Mouse (Mus musculus) megakaryocyte, adult 5-6 weeks (primary cell): ENCODE measurements around the gene Ets2. TPM values are rescaled to one million over a fixed set of nuclear protein-coding genes. Genes with fewer than 3 reads are reported as not detected.
"Not testable (repeated sequence)": the region's sequence is repeated elsewhere in the genome, so short reads cannot be mapped to it uniquely, and the experiment has no call there.

ENCODE experiments used
- ATAC-seq: 2 replicates; pipeline ENCODE4 v1.8.0; 2016; ENCODE audit warnings: mild to moderate bottlenecking, inconsistent platforms; ENCODE audit not compliant: poor library complexity, severe bottlenecking
- total RNA-seq, 2 experiments: library from RNA; stranded (forward) in 1 of 2; stranded (reverse) in 1 of 2; fragments of 153-499, 151-499 nt in 1 of 2; fragments of 221-1000, 200-1000 nt in 1 of 2; gene quantifications; 2 replicates each; pipeline versions ENCODE4 v1.2.3 to v1.2.4; 2015 to 2017

Gene Ets2
- total RNA-seq, 2 experiments from 2014 or later: 5.9 to 7.6 TPM

DNA sequence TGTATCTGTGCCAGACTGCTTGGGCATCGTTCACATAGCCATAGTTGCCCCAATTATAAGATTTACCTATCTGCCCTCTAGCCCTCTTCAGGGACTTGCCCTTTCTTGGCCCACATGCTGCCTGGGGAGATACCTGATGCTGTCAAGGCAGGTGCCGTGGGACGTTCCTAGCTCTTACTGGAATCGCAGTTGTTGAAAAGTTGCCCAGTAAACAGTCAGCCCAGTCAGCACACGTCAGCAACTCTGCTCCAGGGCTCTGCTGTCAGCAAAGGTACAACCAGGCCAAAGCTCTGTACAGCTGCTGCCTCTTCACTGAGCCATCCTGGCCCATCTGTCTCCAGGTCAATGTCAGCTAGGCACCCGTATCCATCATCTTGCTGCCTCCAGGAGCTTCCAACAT is 61.3 kb downstream of the Ets2 start:
- ATAC-seq: no peak

DNA sequence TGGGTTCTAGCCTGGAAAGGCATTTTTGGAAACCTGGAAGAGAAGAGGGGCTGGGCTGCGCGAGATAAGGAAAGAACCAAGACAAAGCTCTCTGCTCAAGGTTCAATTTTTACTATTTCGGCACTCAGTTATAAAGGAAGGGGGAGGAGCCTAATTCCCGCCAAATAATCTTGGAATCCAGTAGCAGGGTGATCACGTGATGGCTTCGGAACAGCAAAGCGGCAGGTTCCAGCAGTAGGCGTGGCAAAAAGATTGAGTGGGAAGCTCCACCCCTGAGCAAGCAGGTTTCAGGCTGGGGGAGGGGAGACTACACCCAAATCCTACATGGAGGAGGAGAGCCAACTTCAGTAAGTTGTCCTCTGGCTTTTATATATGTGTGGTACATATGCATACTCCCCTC is 62.2 kb downstream of the Ets2 start:
- ATAC-seq: not testable (repeated sequence)

DNA sequence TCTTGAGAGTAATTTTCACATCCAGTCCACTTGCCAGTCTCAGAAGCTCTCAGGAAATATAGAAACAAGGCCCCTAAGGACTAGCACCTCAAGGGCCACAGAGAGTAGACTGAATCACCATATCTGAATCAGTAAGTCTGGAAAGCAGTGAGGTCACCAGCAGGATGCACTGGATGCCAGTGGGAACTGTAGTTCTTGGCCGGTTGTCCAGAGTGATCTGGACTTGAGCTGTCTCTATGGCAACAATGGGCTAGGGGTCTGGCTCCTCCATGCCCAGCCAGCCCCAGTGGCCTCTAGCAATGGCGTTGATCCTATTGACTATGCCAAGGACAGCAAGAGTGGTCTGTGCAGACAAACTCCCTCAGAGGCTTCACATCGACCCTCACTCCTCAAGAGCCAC is 64.3 kb downstream of the Ets2 start:
- no peak for ATAC-seq

DNA sequence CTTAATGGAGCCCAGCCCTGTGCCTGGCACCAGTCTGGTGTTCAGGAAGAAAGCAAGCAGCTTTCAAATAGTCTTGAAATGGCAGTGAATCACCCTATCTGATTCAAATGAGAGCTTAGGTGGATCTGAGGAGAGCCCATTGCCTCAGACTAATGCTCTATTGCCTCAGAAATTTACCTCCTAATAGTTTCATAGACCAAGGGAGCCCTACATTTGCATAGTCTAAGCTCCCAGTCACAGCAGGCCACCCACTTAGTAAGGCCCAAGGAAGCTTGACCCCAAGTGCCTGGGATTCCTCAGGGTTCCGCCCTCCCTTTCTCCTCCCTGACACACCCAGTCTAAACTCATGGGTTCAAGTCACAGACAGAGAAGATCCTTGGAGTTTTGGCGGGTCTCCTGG is 65.4 kb downstream of the Ets2 start:
- no peak for ATAC-seq

DNA sequence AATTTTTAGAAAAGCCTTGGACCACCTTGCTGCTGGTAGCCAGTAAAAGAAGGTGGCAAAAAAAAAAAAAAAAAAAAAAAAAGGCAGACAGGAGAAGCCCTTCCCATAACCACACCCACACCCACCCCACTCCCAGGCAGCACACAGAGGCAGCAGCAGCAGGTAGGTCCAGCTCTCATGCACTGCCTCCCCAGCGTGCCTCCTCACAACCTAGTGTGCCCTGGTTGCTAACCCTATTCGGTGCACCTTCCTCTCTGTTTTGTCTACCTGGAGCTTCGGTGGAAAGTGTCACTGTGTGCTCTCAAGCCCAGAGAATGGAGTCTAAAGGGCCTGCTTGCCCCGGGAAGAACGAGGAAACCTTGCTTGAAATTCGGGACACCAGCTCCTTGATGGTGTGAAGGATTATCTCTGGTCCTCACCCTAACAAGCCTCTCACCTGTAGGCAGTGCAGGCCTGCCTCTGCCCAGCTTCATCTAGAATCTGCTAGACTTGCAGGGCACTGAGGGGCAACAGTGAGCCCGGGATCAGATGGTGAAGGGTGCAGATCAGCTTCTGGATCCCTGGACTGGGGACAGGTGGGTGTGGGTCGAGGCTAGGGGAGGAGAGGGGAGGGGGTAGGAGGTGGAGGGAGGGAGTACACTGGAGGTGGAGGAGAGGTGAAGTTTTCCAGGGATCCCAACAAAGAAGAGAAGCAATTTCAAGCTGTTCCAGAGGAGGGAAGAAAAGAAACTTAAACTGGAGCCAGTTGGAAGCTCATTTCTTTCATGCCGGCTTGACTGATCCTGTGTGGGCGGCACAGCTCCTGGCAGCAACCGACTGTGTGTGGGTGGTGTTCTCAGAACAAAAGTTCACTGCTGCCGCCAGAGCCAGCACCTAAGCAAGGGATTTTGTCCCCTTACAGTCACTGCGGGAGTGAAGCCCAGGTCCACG is 67.5 kb downstream of the Ets2 start:
- no peak for ATAC-seq

DNA sequence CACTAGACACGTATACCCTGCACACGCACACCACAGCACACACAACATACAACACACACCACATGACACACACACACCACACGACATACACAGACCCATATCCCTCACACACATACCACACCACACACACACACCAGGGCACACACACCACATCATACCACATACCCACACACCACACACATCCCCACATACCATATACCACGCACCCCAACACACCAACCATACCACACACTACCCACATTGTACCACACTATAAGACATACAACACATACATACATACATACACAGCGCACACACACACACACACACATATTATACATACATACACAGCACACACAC is 68.1 kb downstream of the Ets2 start:
- no peak for ATAC-seq

DNA sequence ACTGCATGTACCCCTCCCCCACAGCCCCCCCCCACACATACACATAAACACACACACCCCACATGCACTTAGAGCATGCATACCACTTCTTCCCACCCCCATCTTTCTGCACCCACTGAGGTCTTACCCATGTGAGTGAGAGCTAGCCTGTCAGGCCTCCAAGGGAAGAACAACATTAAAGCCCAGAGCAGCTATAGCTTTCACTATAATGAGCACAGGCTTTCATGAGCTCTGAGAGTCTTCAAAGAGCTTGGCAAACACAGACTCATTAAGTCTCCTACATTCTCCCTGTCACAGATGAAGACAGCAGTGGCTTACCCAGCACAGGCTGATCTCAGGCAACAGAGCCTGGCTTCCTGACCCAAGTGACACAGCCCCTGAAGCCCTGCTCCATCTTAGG is 68.5 kb downstream of the Ets2 start:
- ATAC-seq: no peak

Other genes with a start within 250 kb of the Ets2 start
- gene Erg, start 115.5 kb upstream of the Ets2 start, total RNA-seq (2015): 3.5 and 3.7 TPM in 2 replicates
- 6.2 and 8.9 TPM in 2 replicates for gene Erg, start 115.5 kb upstream of the Ets2 start, total RNA-seq (2017)